Mouse (Mus musculus) hindbrain, embryonic 11.5 days (tissue): ENCODE data around the gene Itgb1. TPM values are rescaled to one million over a fixed set of nuclear protein-coding genes. Genes with fewer than 3 reads are reported as not detected.

Experiments used
- ATAC-seq: fragments of 200-750 bp; cut with Nextera tagmentation; 2 replicates; pipeline ENCODE4 v1.8.0; 2017; ENCODE audit warnings: mild to moderate bottlenecking, moderate TSS enrichment, moderate library complexity; ENCODE audit not compliant: low FRiP score
- DNase-seq: peaks from one replicate; pipeline ENCODE4 v3.0.0-alpha.2; 2015; ENCODE audit warnings: low spot score
- H3K27ac ChIP-seq: fragments of 300-500 bp; sonication (generic); 2 replicates; pipeline ENCODE4 v1.5.1; 2014; ENCODE audit warnings: mild to moderate bottlenecking, low read depth, low read length
- H3K27me3 ChIP-seq: fragments of 300-500 bp; sonication (generic); 2 replicates; pipeline ENCODE4 v1.6.1; 2014; ENCODE audit warnings: mild to moderate bottlenecking, low read length, moderate library complexity, mixed read lengths; ENCODE audit not compliant: control insufficient read depth, insufficient read depth
- H3K36me3 ChIP-seq: fragments of 300-500 bp; sonication (generic); 2 replicates; pipeline ENCODE4 v1.6.1; 2014; ENCODE audit warnings: mild to moderate bottlenecking, low read length, moderate library complexity, mixed read lengths; ENCODE audit not compliant: control insufficient read depth, insufficient read depth
- H3K4me1 ChIP-seq: fragments of 300-500 bp; sonication (generic); replicated peaks from 2 replicates; pipeline ENCODE4 v1.6.1; 2014; ENCODE audit warnings: low read length, mixed read lengths; ENCODE audit not compliant: control insufficient read depth, insufficient read depth
- H3K4me2 ChIP-seq: fragments of 300-500 bp; sonication (generic); replicated peaks from 2 replicates; pipeline ENCODE4 v1.6.1; 2014; ENCODE audit warnings: mild to moderate bottlenecking, low read depth, low read length
- H3K4me3 ChIP-seq: fragments of 300-500 bp; sonication (generic); 2 replicates; pipeline ENCODE4 v1.5.1; 2014; ENCODE audit warnings: low read depth, low read length
- H3K9ac ChIP-seq: fragments of 300-500 bp; sonication (generic); 2 replicates; pipeline ENCODE4 v1.6.1; 2014; ENCODE audit warnings: low read depth, low read length
- H3K9me3 ChIP-seq: fragments of 300-500 bp; sonication (generic); 2 replicates; pipeline ENCODE4 v1.6.1; 2016; ENCODE audit warnings: low read length; ENCODE audit not compliant: control insufficient read depth
- WGBS: fragments of 180-500 bp; shearing (Covaris S2); extraction: QIAGEN DNeasy Blood & Tissue Kit; methylation state at CpG from one replicate; pipeline ENCODE4 v1.1.7; 2014; 5-methylcytosine and 5-hydroxymethylcytosine counted together
- polyA plus RNA-seq: library from polyadenylated mRNA; unstranded; fragments of >200 nt; fragmentation: Nextera tagmentation; extraction: Ambion mirVana; gene quantifications from 2 replicates; pipeline ENCODE4 v1.2.1, GENCODE M21; 2014

The Itgb1 gene
- 164 and 192 TPM in 2 replicates for polyA plus RNA-seq

- Histone ChIP-seq H3K9ac (peak within 1 kb of the TSS; percentile 96), H3K4me1 (no peaks in the 10 kb centered on the region; the same call in 1 of the 2 replicates), H3K4me2 (peak within 1 kb of the TSS; percentile 62), H3K4me3 (peak within 1 kb of the TSS; percentile 94), H3K27me3 (no peaks in the 10 kb centered on the region), H3K9me3 (no peaks in the 10 kb centered on the region), H3K27ac (peak within 1 kb of the TSS; percentile 99), H3K36me3 (no peaks in the 10 kb centered on the region)
- ATAC-seq (peak; percentile 95), DNase-seq (peak; percentile 96)
- under 1% methylated on average over 81 of the region's 113 CpGs for WGBS
Measured at GRCm38 (mm10) chr8:128685507-128686428, at the start of gene Itgb1. Gene Itgb1, plus strand, starts transcription at chr8:128685654.

GRCm38 (mm10) chr8:128643104-128643503, 42.4 kb upstream of the Itgb1 start:
- no peaks in the 10 kb centered on the region for H3K9me3 ChIP-seq

GRCm38 (mm10) chr8:128645452-128645851, 40.0 kb upstream of the Itgb1 start:
- no peak overlapping the region for H3K4me2 ChIP-seq
- no peaks in the 10 kb centered on the region for H3K36me3 ChIP-seq
- H3K27me3 ChIP-seq = no peaks in the 10 kb centered on the region
- no peak overlapping the region for H3K4me3 ChIP-seq
- H3K9me3 ChIP-seq = no peaks in the 10 kb centered on the region
- no peaks in the 10 kb centered on the region for H3K4me1 ChIP-seq
- ATAC-seq (no peak), DNase-seq (no peak)
- no peak overlapping the region for H3K27ac ChIP-seq
- H3K9ac ChIP-seq = no peak overlapping the region

More at GRCm38 (mm10) chr8:128643104-128643503, 42.4 kb upstream of the Itgb1 start:
- ATAC-seq (no peak), DNase-seq (no peak)
- no peak overlapping the region for H3K4me3 ChIP-seq
- H3K36me3 ChIP-seq = no peaks in the 10 kb centered on the region
- H3K27ac ChIP-seq = no peak overlapping the region
- H3K9ac ChIP-seq = no peak overlapping the region
- no peak overlapping the region for H3K4me2 ChIP-seq
- WGBS = 90% methylated on average over 1 of the region's 1 CpGs
- no peaks in the 10 kb centered on the region for H3K4me1 ChIP-seq
- H3K27me3 ChIP-seq = no peaks in the 10 kb centered on the region

GRCm38 (mm10) chr8:128646456-128646855, 39.0 kb upstream of the Itgb1 start:
- no peaks in the 10 kb centered on the region for H3K27me3 ChIP-seq
- no peak overlapping the region for H3K27ac ChIP-seq
- 84% methylated on average over 5 of the region's 5 CpGs for WGBS
- H3K4me1 ChIP-seq = no peaks in the 10 kb centered on the region
- no peak for ATAC-seq
- no peak for DNase-seq
- H3K36me3 ChIP-seq = no peaks in the 10 kb centered on the region
- H3K4me3 ChIP-seq = no peak overlapping the region
- no peaks in the 10 kb centered on the region for H3K9me3 ChIP-seq
- no peak overlapping the region for H3K4me2 ChIP-seq
- no peak overlapping the region for H3K9ac ChIP-seq

- H3K27me3 ChIP-seq = no peaks in the 10 kb centered on the region
- ATAC-seq (no peak), DNase-seq (no peak)
- H3K4me2 ChIP-seq = no peak overlapping the region
- no peak overlapping the region for H3K27ac ChIP-seq
- no peaks in the 10 kb centered on the region for H3K36me3 ChIP-seq
- no peak overlapping the region for H3K9ac ChIP-seq
- H3K4me1 ChIP-seq = no peaks in the 10 kb centered on the region
- H3K4me3 ChIP-seq = no peak overlapping the region
- H3K9me3 ChIP-seq = no peaks in the 10 kb centered on the region
Measured at GRCm38 (mm10) chr8:128648071-128648470, 37.4 kb upstream of the Itgb1 start.

- no peak overlapping the region for H3K27ac ChIP-seq
- no peak for ATAC-seq
- 91% methylated on average over 2 of the region's 2 CpGs for WGBS
- H3K9me3 ChIP-seq = no peaks in the 10 kb centered on the region
- no peak overlapping the region for H3K4me2 ChIP-seq
- H3K4me3 ChIP-seq = no peak overlapping the region
- H3K27me3 ChIP-seq = no peaks in the 10 kb centered on the region
- no peak for DNase-seq
- H3K4me1 ChIP-seq = no peaks in the 10 kb centered on the region
- no peak overlapping the region for H3K9ac ChIP-seq
- H3K36me3 ChIP-seq = no peaks in the 10 kb centered on the region
Measured at GRCm38 (mm10) chr8:128650331-128650855, 35.1 kb upstream of the Itgb1 start.

GRCm38 (mm10) chr8:128652399-128653109, 32.9 kb upstream of the Itgb1 start:
- Histone ChIP-seq H3K9me3 (no peaks in the 10 kb centered on the region), H3K27ac (no peak overlapping the region), H3K27me3 (no peaks in the 10 kb centered on the region), H3K4me2 (no peak overlapping the region), H3K36me3 (no peaks in the 10 kb centered on the region), H3K4me3 (no peak overlapping the region), H3K9ac (no peak overlapping the region), H3K4me1 (no peaks in the 10 kb centered on the region)
- ATAC-seq (no peak), DNase-seq (peak; percentile 66)
- WGBS = 50% methylated on average over 6 of the region's 6 CpGs

- WGBS = 41% methylated on average over 5 of the region's 5 CpGs
- ATAC-seq (peak; percentile 8; the same call in 1 of the 2 replicates), DNase-seq (no peak)
- H3K27me3 ChIP-seq = no peaks in the 10 kb centered on the region
- no peak overlapping the region; the same call in 1 of the 2 replicates for H3K4me2 ChIP-seq
- no peak overlapping the region for H3K9ac ChIP-seq
- H3K4me3 ChIP-seq = no peak overlapping the region
- no peaks in the 10 kb centered on the region for H3K4me1 ChIP-seq
- H3K27ac ChIP-seq = 0 out of 2 replicates have a peak overlapping the region, but pooled peaks have one; percentile 66
- no peaks in the 10 kb centered on the region for H3K36me3 ChIP-seq
- H3K9me3 ChIP-seq = no peaks in the 10 kb centered on the region
Measured at GRCm38 (mm10) chr8:128653642-128654364, 31.7 kb upstream of the Itgb1 start.
